Mouse (Mus musculus): ENCODE measurements around the gene Nos2. TPM values are rescaled to one million over a fixed set of nuclear protein-coding genes. Genes with fewer than 3 reads are reported as not detected.
"Not testable (repeated sequence)": the region's sequence is repeated elsewhere in the genome, so short reads cannot be mapped to it uniquely, and the experiment has no call there.

Nos2 gene
- polyA plus RNA-seq, 1 experiment from 2014 or later, result 5.3 TPM

DNA sequence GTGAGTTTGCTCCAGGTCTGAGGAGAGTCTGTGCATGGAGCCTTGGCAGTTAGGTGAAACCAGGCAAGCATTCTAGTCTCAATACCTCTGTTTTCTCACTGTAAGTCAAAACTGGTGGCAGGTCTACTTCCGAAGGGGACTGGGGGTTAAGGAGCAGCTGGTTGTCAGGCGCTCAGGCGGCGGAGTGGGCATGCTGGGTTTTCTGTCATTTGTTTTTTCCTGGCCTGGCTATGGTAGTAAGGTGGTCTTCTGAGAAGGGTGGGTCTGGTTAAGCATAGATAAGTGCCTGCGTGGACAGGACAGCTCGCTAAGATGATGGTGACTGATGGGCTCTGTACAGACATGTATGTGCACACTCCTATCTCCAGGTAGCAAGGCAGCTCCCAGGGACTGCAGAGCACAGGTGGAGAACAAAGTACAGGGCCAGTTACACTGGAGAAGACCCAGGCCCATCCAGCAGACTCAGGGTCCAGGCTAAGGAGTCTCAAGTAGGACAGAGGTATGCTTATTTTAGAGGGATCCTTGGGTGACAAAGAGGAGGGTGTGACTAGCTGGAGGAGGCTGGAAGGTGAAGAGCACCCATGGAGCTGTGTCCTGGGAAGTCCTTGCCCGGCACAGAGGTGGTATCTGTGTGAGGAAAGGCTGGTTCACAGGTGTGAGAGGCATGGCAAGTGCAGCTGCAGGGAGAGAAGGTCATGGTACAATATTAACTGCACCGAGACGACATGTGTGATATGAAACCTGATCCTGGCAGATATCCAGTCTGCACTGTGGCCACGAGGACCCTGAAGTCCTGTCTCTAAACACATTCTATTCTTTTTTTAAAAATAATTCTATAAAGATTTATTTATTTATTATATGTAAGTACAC, 83.4 kb downstream of the Nos2 start:
- H3K27me3 ChIP-seq (replicated peaks; ENCODE audit: insufficient read depth, low read length), result no peaks in the 10 kb centered on the region
- 63% methylated on average over 10 of the region's 10 CpGs for WGBS
- H3K4me3 ChIP-seq (ENCODE audit: low read depth, low read length), result no peak overlapping the region
- H3K9me3 ChIP-seq (ENCODE audit: low read length), result no peaks in the 10 kb centered on the region
- H3K9ac ChIP-seq (replicated peaks; ENCODE audit: low read depth), result no peak overlapping the region
- ATAC-seq, result no peak
- H3K4me2 ChIP-seq (replicated peaks; ENCODE audit: low read depth, low read length), result no peak overlapping the region
- no peaks in the 10 kb centered on the region for H3K4me1 ChIP-seq (ENCODE audit: insufficient read depth, low read depth, low read length)
- DNase-seq (ENCODE audit: low spot score), result no peak
- peak overlapping the region; percentile 62; the same call in 1 of the 2 replicates for H3K27ac ChIP-seq (ENCODE audit: low read length)
- H3K36me3 ChIP-seq (ENCODE audit: insufficient read depth, low read length), result no peaks in the 10 kb centered on the region
- no peak for TF ChIP-seq CTCF (IDR thresholded peaks at IDR 0.05)
- no peak for TF ChIP-seq EP300 (IDR thresholded peaks at IDR 0.05)

GRCm38 (mm10) chr11:79005578-79006394, 85.2 kb downstream of the Nos2 start:
- DNase-seq (ENCODE audit: low spot score), result no peak
- H3K27ac ChIP-seq (ENCODE audit: low read length), result no peak overlapping the region

GRCm38 (mm10) chr11:79006417-79006816, 85.8 kb downstream of the Nos2 start:
- ATAC-seq (no peak), DNase-seq (ENCODE audit: low spot score) (no peak)
- Histone ChIP-seq H3K27ac (ENCODE audit: low read length) (no peak overlapping the region), H3K9me3 (ENCODE audit: low read length) (no peaks in the 10 kb centered on the region), H3K4me1 (ENCODE audit: insufficient read depth, low read depth, low read length) (no peaks in the 10 kb centered on the region), H3K36me3 (ENCODE audit: insufficient read depth, low read length) (no peaks in the 10 kb centered on the region), H3K4me2 (replicated peaks; ENCODE audit: low read depth, low read length) (no peak overlapping the region), H3K27me3 (replicated peaks; ENCODE audit: insufficient read depth, low read length) (no peaks in the 10 kb centered on the region), H3K4me3 (ENCODE audit: low read depth, low read length) (no peak overlapping the region), H3K9ac (replicated peaks; ENCODE audit: low read depth) (no peak overlapping the region)
- 54% methylated on average over 5 of the region's 5 CpGs for WGBS
- TF ChIP-seq CTCF (IDR thresholded peaks at IDR 0.05) (no peak), EP300 (IDR thresholded peaks at IDR 0.05) (peak; percentile 31; the same call in 1 of the 2 replicates)

More at GRCm38 (mm10) chr11:79005578-79006394, 85.2 kb downstream of the Nos2 start:
- H3K4me1 ChIP-seq (ENCODE audit: insufficient read depth, low read depth, low read length), result no peaks in the 10 kb centered on the region
- TF ChIP-seq EP300 (IDR thresholded peaks at IDR 0.05) (no peak), CTCF (IDR thresholded peaks at IDR 0.05) (no peak)
- no peaks in the 10 kb centered on the region for H3K36me3 ChIP-seq (ENCODE audit: insufficient read depth, low read length)
- H3K9ac ChIP-seq (replicated peaks; ENCODE audit: low read depth), result no peak overlapping the region
- no peak overlapping the region for H3K4me2 ChIP-seq (replicated peaks; ENCODE audit: low read depth, low read length)
- no peak overlapping the region for H3K4me3 ChIP-seq (ENCODE audit: low read depth, low read length)
- 73% methylated on average over 14 of the region's 14 CpGs for WGBS
- H3K9me3 ChIP-seq (ENCODE audit: low read length), result no peaks in the 10 kb centered on the region
- H3K27me3 ChIP-seq (replicated peaks; ENCODE audit: insufficient read depth, low read length), result no peaks in the 10 kb centered on the region
- ATAC-seq, result no peak

GRCm38 (mm10) chr11:79007356-79007755, 86.8 kb downstream of the Nos2 start:
- not testable (repeated sequence) for H3K9me3 ChIP-seq (ENCODE audit: low read length); H3K4me3 ChIP-seq (ENCODE audit: low read depth, low read length); ATAC-seq; H3K9ac ChIP-seq (replicated peaks; ENCODE audit: low read depth); DNase-seq (ENCODE audit: low spot score); H3K4me2 ChIP-seq (replicated peaks; ENCODE audit: low read depth, low read length); H3K4me1 ChIP-seq (ENCODE audit: insufficient read depth, low read depth, low read length); H3K36me3 ChIP-seq (ENCODE audit: insufficient read depth, low read length); H3K27me3 ChIP-seq (replicated peaks; ENCODE audit: insufficient read depth, low read length); H3K27ac ChIP-seq (ENCODE audit: low read length)
- 82% methylated on average over 3 of the region's 3 CpGs for WGBS

GRCm38 (mm10) chr11:79008007-79008775, 87.6 kb downstream of the Nos2 start:
- Histone ChIP-seq H3K36me3 (ENCODE audit: insufficient read depth, low read length) (no peaks in the 10 kb centered on the region), H3K9ac (replicated peaks; ENCODE audit: low read depth) (no peak overlapping the region), H3K4me3 (ENCODE audit: low read depth, low read length) (no peak overlapping the region), H3K27me3 (replicated peaks; ENCODE audit: insufficient read depth, low read length) (no peaks in the 10 kb centered on the region), H3K4me2 (replicated peaks; ENCODE audit: low read depth, low read length) (no peak overlapping the region), H3K4me1 (ENCODE audit: insufficient read depth, low read depth, low read length) (no peaks in the 10 kb centered on the region), H3K9me3 (ENCODE audit: low read length) (no peaks in the 10 kb centered on the region), H3K27ac (ENCODE audit: low read length) (no peak overlapping the region)
- ATAC-seq, result no peak
- TF ChIP-seq CTCF (IDR thresholded peaks at IDR 0.05), result no peak
- no peak for TF ChIP-seq EP300 (IDR thresholded peaks at IDR 0.05)
- DNase-seq (ENCODE audit: low spot score), result no peak
- WGBS, result 73% methylated on average over 6 of the region's 6 CpGs

- Histone ChIP-seq H3K9me3 (ENCODE audit: low read length) (no peaks in the 10 kb centered on the region), H3K4me2 (replicated peaks; ENCODE audit: low read depth, low read length) (no peak overlapping the region), H3K27me3 (replicated peaks; ENCODE audit: insufficient read depth, low read length) (no peaks in the 10 kb centered on the region), H3K4me3 (ENCODE audit: low read depth, low read length) (no peak overlapping the region), H3K36me3 (ENCODE audit: insufficient read depth, low read length) (no peaks in the 10 kb centered on the region), H3K4me1 (ENCODE audit: insufficient read depth, low read depth, low read length) (no peaks in the 10 kb centered on the region), H3K27ac (ENCODE audit: low read length) (no peak overlapping the region), H3K9ac (replicated peaks; ENCODE audit: low read depth) (no peak overlapping the region)
- DNase-seq (ENCODE audit: low spot score) (no peak), ATAC-seq (no peak)
- TF ChIP-seq EP300 (IDR thresholded peaks at IDR 0.05), result no peak
- no peak for TF ChIP-seq CTCF (IDR thresholded peaks at IDR 0.05)
- 88% methylated on average over 7 of the region's 7 CpGs for WGBS
Measured at GRCm38 (mm10) chr11:79008891-79009290, 88.3 kb downstream of the Nos2 start.

Other genes starting within 250 kb of the Nos2 start
- gene Nlk, start 223.4 kb upstream of the Nos2 start, polyA plus RNA-seq (2015; fragmentation: Nextera tagmentation; extraction: Ambion mirVana), result 15.9 and 16.0 TPM in 2 replicates
- gene Ccnq, start 169.1 kb upstream of the Nos2 start, polyA plus RNA-seq (2015; fragmentation: Nextera tagmentation; extraction: Ambion mirVana), result 27.4 and 31.5 TPM in 2 replicates
- gene Lyrm9, start 94.2 kb upstream of the Nos2 start, polyA plus RNA-seq (2015; fragmentation: Nextera tagmentation; extraction: Ambion mirVana), result 5.7 and 9.3 TPM in 2 replicates
- 98.3 and 137 TPM in 2 replicates for gene Lgals9, start 64.2 kb downstream of the Nos2 start, polyA plus RNA-seq (2015; fragmentation: Nextera tagmentation; extraction: Ambion mirVana)
- gene Ksr1, start 225.6 kb downstream of the Nos2 start, polyA plus RNA-seq (2015; fragmentation: Nextera tagmentation; extraction: Ambion mirVana), result 2.3 TPM in 2 replicates